Mouse (Mus musculus): ENCODE results near the gene Vmn2r85.

DNA sequence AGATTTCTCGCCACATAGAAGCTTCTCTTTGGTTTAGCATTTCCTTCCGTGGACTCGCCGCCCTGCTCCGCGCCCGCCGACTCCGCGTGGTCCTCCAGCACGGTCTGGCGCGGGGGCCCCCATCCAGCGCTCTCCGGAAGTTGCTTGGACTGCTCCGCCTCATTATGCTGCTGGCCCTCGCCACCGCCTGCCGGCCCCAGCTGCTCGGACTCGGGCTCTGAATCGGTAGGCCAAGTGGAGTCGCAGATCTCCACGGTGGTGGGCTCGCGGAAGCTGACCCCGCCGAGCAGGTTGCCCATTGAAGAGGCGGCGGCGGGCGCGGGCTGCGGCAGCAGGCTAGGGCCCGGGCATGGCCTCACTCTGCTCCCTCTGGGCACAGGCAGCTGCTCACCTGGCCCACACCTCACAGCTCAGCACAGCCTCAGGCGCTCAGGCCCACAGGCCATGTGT lies 40.8 kb upstream of the Vmn2r85 start:
- no peak for TF ChIP-seq NRF1 (IDR thresholded peaks at IDR 0.05; ENCODE audit: low read depth, low read length)
- no peak for TF ChIP-seq CTCF (conservative IDR thresholded peaks at IDR 0.05 in 1 of 2, IDR thresholded peaks at IDR 0.05 in 1 of 2; ENCODE audit: low read depth in 2 of 2, low read length in 2 of 2)
- no peak for TF ChIP-seq POLR2A (IDR thresholded peaks at IDR 0.05; ENCODE audit: low read depth, low read length)
- TF ChIP-seq EP300 (IDR thresholded peaks at IDR 0.05; ENCODE audit: low read length) = no peak
- TF ChIP-seq GABPA (IDR thresholded peaks at IDR 0.05; ENCODE audit: insufficient replicate concordance, low read depth, low read length) = no peak
- TF ChIP-seq ETS1 (conservative IDR thresholded peaks at IDR 0.05; ENCODE audit: low read depth, low read length) = no peak
- TF ChIP-seq MXI1 (IDR thresholded peaks at IDR 0.05; ENCODE audit: low read depth, low read length) = no peak
- no peak for TF ChIP-seq USF1 (IDR thresholded peaks at IDR 0.05; ENCODE audit: low read depth, low read length)
- TF ChIP-seq UBTF (IDR thresholded peaks at IDR 0.05; ENCODE audit: low read depth, low read length) = no peak
